Mouse (Mus musculus) megakaryocyte, embryonic 14.5 days (primary cell): ENCODE results near the gene Alg11.

Experiments used
- FLI1 ChIP-seq: IDR thresholded peaks from 2 replicates; pipeline ENCODE4 v1.6.1; 2012; ENCODE audit warnings: low read length, inconsistent platforms, mixed read lengths
- GATA1 ChIP-seq: IDR thresholded peaks from 3 replicates; pipeline ENCODE4 v1.6.1; 2012; ENCODE audit warnings: mixed read lengths, low read length, inconsistent platforms, borderline replicate concordance

GRCm38 (mm10) chr8:22040153-22040509, 20.4 kb upstream of the Alg11 start:
- TF ChIP-seq FLI1 (no peak), GATA1 (no peak)
